16 mouse cellular contexts compared by ENCODE assay signal in the genomic region with DNA sequence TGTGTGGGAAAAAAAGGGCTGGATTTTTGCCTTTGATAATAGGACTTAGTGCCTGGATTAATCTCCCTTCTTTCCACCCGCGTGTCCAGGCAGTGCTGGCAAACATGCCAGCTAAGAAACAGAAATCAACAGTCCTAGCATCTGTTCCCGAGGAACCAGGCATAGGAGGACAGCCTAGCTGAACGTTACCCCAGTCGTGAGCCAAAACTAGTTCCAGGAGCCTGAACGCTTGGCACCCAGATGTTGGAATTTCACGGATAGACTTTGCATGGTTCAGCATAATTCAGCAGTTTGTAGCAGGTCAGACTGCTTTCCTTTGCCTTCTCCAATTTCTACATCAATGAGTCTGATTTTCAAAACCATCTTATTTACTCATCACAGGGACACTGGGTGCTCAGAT.
"Had no signal": no experiment of that assay in that cellular context is flagged by ENCODE, and none has a peak within 500 bp of the region (broad histone marks: within the 10 kb centered on the region; RNA-seq: fewer than 3 reads in every experiment).

No protein-coding gene starts in this region.

- H3K4me2 ChIP-seq: limb, embryonic 13.5 days; liver, embryonic 11.5 days; lung, embryonic 14.5 days; neural tube, embryonic 15.5 days; stomach, embryonic 15.5 days had no signal

- H3K9ac ChIP-seq: limb, embryonic 13.5 days; lung, embryonic 14.5 days; neural tube, embryonic 15.5 days; stomach, embryonic 15.5 days had no signal

- H3K4me1 ChIP-seq: midbrain, embryonic 10.5 days; stomach, embryonic 15.5 days had no signal

- H3K27me3 ChIP-seq: neural tube, embryonic 15.5 days; stomach, embryonic 15.5 days had no signal

- H3K36me3 ChIP-seq: limb, embryonic 13.5 days; midbrain, embryonic 10.5 days; neural tube, embryonic 15.5 days; stomach, embryonic 15.5 days had no signal

- DNase-seq: kidney, postnatal 10 days; kidney, postnatal 4 days; lung, embryonic 14.5 days; lung, postnatal 10 days; lung, postnatal 4 days; midbrain, embryonic 14.5 days; retina, postnatal 1 day; right cerebral cortex, postnatal 4 days; thymus, adult 2 months; thymus, postnatal 25 days had no signal

- H3K4me3 ChIP-seq: limb, embryonic 13.5 days; midbrain, embryonic 10.5 days; myocyte; neural tube, embryonic 15.5 days; stomach, embryonic 15.5 days had no signal

- H3K9me3 ChIP-seq: limb, embryonic 13.5 days; midbrain, embryonic 10.5 days; neural tube, embryonic 15.5 days; stomach, embryonic 15.5 days had no signal

- H3K27ac ChIP-seq: limb, embryonic 13.5 days; midbrain, embryonic 10.5 days; neural tube, embryonic 15.5 days; stomach, embryonic 15.5 days had no signal
